Mouse (Mus musculus): ENCODE results near the gene Apol9a.

GRCm38 (mm10) chr15:77368818-77369320 is 42.1 kb downstream of the Apol9a start:
- no peak for TF ChIP-seq CTCF (IDR thresholded peaks at IDR 0.05; ENCODE audit: insufficient read depth, low read depth, low read length)
- no peak for TF ChIP-seq POLR2A (IDR thresholded peaks at IDR 0.05; ENCODE audit: insufficient read depth, low read depth, low read length)

All from olfactory bulb, adult 2 months (tissue).